Mouse (Mus musculus): ENCODE measurements around the gene Coro1a. TPM values are rescaled to one million over a fixed set of nuclear protein-coding genes. Genes with fewer than 3 reads are reported as not detected.
A peak's percentile ranks its signal among the peaks of the same experiment; 100 is the strongest.

The Coro1a gene
- total RNA-seq, 1 experiment from 2014 or later = 1,984 TPM

GRCm38 (mm10) chr7:126711910-126712309 is 4.3 kb upstream of the Coro1a start:
- ATAC-seq (replicated peaks; ENCODE audit: insufficient number of reproducible peaks, low FRiP score, low TSS enrichment, poor library complexity, severe bottlenecking) = no peak

- ATAC-seq (replicated peaks; ENCODE audit: insufficient number of reproducible peaks, low FRiP score, low TSS enrichment, poor library complexity, severe bottlenecking) = no peak
Measured at GRCm38 (mm10) chr7:126710266-126710665, 2.7 kb upstream of the Coro1a start.

- no peak for ATAC-seq (replicated peaks; ENCODE audit: insufficient number of reproducible peaks, low FRiP score, low TSS enrichment, poor library complexity, severe bottlenecking)
Measured at GRCm38 (mm10) chr7:126708175-126708952, 777 bp upstream of the Coro1a start.

- ATAC-seq (replicated peaks; ENCODE audit: insufficient number of reproducible peaks, low FRiP score, low TSS enrichment, poor library complexity, severe bottlenecking) = peak; percentile 52
Measured at GRCm38 (mm10) chr7:126704121-126704980, 3.2 kb downstream of the Coro1a start.

- ATAC-seq (replicated peaks; ENCODE audit: insufficient number of reproducible peaks, low FRiP score, low TSS enrichment, poor library complexity, severe bottlenecking) = peak; percentile 9
Measured at GRCm38 (mm10) chr7:126703757-126704077, 3.9 kb downstream of the Coro1a start.

- no peak for ATAC-seq (replicated peaks; ENCODE audit: insufficient number of reproducible peaks, low FRiP score, low TSS enrichment, poor library complexity, severe bottlenecking)
Measured at GRCm38 (mm10) chr7:126702861-126703756, 4.5 kb downstream of the Coro1a start.

GRCm38 (mm10) chr7:126702358-126702757 is 5.2 kb downstream of the Coro1a start:
- ATAC-seq (replicated peaks; ENCODE audit: insufficient number of reproducible peaks, low FRiP score, low TSS enrichment, poor library complexity, severe bottlenecking) = peak; percentile 34

- ATAC-seq (replicated peaks; ENCODE audit: insufficient number of reproducible peaks, low FRiP score, low TSS enrichment, poor library complexity, severe bottlenecking) = no peak
Measured at GRCm38 (mm10) chr7:126701559-126702357, 5.8 kb downstream of the Coro1a start.

- peak; percentile 28; the same call in 1 of the 2 replicates for ATAC-seq (replicated peaks; ENCODE audit: insufficient number of reproducible peaks, low FRiP score, low TSS enrichment, poor library complexity, severe bottlenecking)
Measured at GRCm38 (mm10) chr7:126701070-126701469, 6.5 kb downstream of the Coro1a start.

GRCm38 (mm10) chr7:126700063-126701015 is 7.2 kb downstream of the Coro1a start:
- ATAC-seq (replicated peaks; ENCODE audit: insufficient number of reproducible peaks, low FRiP score, low TSS enrichment, poor library complexity, severe bottlenecking) = no peak

GRCm38 (mm10) chr7:126697838-126698237 is 9.7 kb downstream of the Coro1a start:
- ATAC-seq (replicated peaks; ENCODE audit: insufficient number of reproducible peaks, low FRiP score, low TSS enrichment, poor library complexity, severe bottlenecking) = no peak

GRCm38 (mm10) chr7:126696886-126697285 is 10.7 kb downstream of the Coro1a start:
- ATAC-seq (replicated peaks; ENCODE audit: insufficient number of reproducible peaks, low FRiP score, low TSS enrichment, poor library complexity, severe bottlenecking) = no peak

GRCm38 (mm10) chr7:126696303-126696702 is 11.3 kb downstream of the Coro1a start:
- no peak for ATAC-seq (replicated peaks; ENCODE audit: insufficient number of reproducible peaks, low FRiP score, low TSS enrichment, poor library complexity, severe bottlenecking)

GRCm38 (mm10) chr7:126695631-126696207 is 11.9 kb downstream of the Coro1a start, which contains the start of gene Slx1b:
Gene Slx1b, minus strand, starts transcription at chr7:126695784.
- ATAC-seq (replicated peaks; ENCODE audit: insufficient number of reproducible peaks, low FRiP score, low TSS enrichment, poor library complexity, severe bottlenecking) = peak; percentile 78

- ATAC-seq (replicated peaks; ENCODE audit: insufficient number of reproducible peaks, low FRiP score, low TSS enrichment, poor library complexity, severe bottlenecking) = peak; percentile 11
Measured at GRCm38 (mm10) chr7:126695210-126695611, 12.4 kb downstream of the Coro1a start, which contains the start of gene Bola2. Gene Bola2, plus strand, starts transcription at chr7:126695401.

- ATAC-seq (replicated peaks; ENCODE audit: insufficient number of reproducible peaks, low FRiP score, low TSS enrichment, poor library complexity, severe bottlenecking) = no peak
Measured at GRCm38 (mm10) chr7:126694441-126695051, 13.0 kb downstream of the Coro1a start.

Measured in monocyte, adult 5-6 weeks (primary cell).